22 mouse cellular contexts compared by ENCODE assay signal in genomic region chr10:128187181-128187605, GRCm38 (mm10). TPM values are rescaled to one million over a fixed set of nuclear protein-coding genes. Genes with fewer than 3 reads are reported as not detected.
DNase-seq lines count a peak whose midpoint lies in the region; ATAC-seq lines count a peak whose summit lies in the region.
"Had no signal": no experiment of that assay in that cellular context is flagged by ENCODE, and none has a peak within 500 bp of the region (broad histone marks: within the 10 kb centered on the region; RNA-seq: fewer than 3 reads in every experiment).

No protein-coding gene starts in this region.

- no peak overlapping the region for H3K9ac ChIP-seq in midbrain, embryonic 11.5 days (ENCODE audit: low read length)
- H3K9ac ChIP-seq in midbrain, embryonic 14.5 days (replicated peaks; ENCODE audit: low read length) = no peak overlapping the region
- H3K9ac ChIP-seq: hindbrain, embryonic 14.5 days had no signal

- no peaks in the 10 kb centered on the region for H3K27me3 ChIP-seq in midbrain, embryonic 11.5 days (ENCODE audit: control insufficient read depth, insufficient read depth, low read length)
- no peaks in the 10 kb centered on the region for H3K27me3 ChIP-seq in midbrain, embryonic 14.5 days (ENCODE audit: control insufficient read depth, insufficient read depth, low read length)

- H3K4me3 ChIP-seq in midbrain, embryonic 11.5 days (ENCODE audit: low read depth, low read length) = no peak overlapping the region
- H3K4me3 ChIP-seq in midbrain, embryonic 14.5 days (replicated peaks; ENCODE audit: low read depth, low read length) = no peak overlapping the region
- H3K4me3 ChIP-seq: forebrain, embryonic 10.5 days; midbrain, embryonic 10.5 days had no signal

- WGBS in midbrain, embryonic 11.5 days = 66% methylated on average over 5 of the region's 5 CpGs
- WGBS in midbrain, embryonic 14.5 days = 69% methylated on average over 5 of the region's 5 CpGs

- no peaks in the 10 kb centered on the region for H3K9me3 ChIP-seq in midbrain, embryonic 11.5 days (ENCODE audit: control insufficient read depth, low read length)
- H3K9me3 ChIP-seq in midbrain, embryonic 14.5 days (ENCODE audit: control insufficient read depth, low read length) = no peaks in the 10 kb centered on the region
- H3K9me3 ChIP-seq: forebrain, embryonic 10.5 days; midbrain, embryonic 10.5 days had no signal

- H3K4me1 ChIP-seq in midbrain, embryonic 11.5 days (ENCODE audit: control insufficient read depth, insufficient read depth, low read length) = no peaks in the 10 kb centered on the region
- no peaks in the 10 kb centered on the region for H3K4me1 ChIP-seq in midbrain, embryonic 14.5 days (ENCODE audit: control insufficient read depth, insufficient read depth, low read length)
- H3K4me1 ChIP-seq: forebrain, embryonic 10.5 days; midbrain, embryonic 10.5 days had no signal

- H3K27ac ChIP-seq in midbrain, embryonic 11.5 days (ENCODE audit: low read depth, low read length) = no peak overlapping the region
- H3K27ac ChIP-seq in midbrain, embryonic 14.5 days (replicated peaks; ENCODE audit: low read depth, low read length) = no peak overlapping the region
- H3K27ac ChIP-seq: forebrain, embryonic 10.5 days; hindbrain, embryonic 14.5 days; midbrain, embryonic 10.5 days had no signal

- DNase-seq in midbrain, embryonic 11.5 days (ENCODE audit: low spot score, missing footprints) = peak; percentile 81
- DNase-seq in midbrain, embryonic 14.5 days = no peak
- peak; percentile 98 for DNase-seq in R1 (ENCODE audit: low read depth, low spot score)
- peak; percentile 77 for DNase-seq in liver
- no peak for DNase-seq in cerebellum, adult 18-20 months
- DNase-seq in urinary bladder, adult 18-20 months (ENCODE audit: low spot score in 2 of 2) = no peak
- DNase-seq in T-cell, adult 2 months (ENCODE audit: low spot score) = no peak
- DNase-seq: cerebellum, adult 11-12 months; heart, postnatal 10 days; kidney, adult 8-10 months; lung, postnatal 14 days; retina, postnatal 1 day; thymus, postnatal 4 days had no signal

- no peaks in the 10 kb centered on the region for H3K36me3 ChIP-seq in midbrain, embryonic 11.5 days (ENCODE audit: control insufficient read depth, insufficient read depth, low read length)
- no peaks in the 10 kb centered on the region for H3K36me3 ChIP-seq in midbrain, embryonic 14.5 days (ENCODE audit: control insufficient read depth, insufficient read depth, low read length)
- H3K36me3 ChIP-seq: forebrain, embryonic 10.5 days; midbrain, embryonic 10.5 days had no signal

- ATAC-seq in midbrain, embryonic 11.5 days (ENCODE audit: low FRiP score) = no peak
- ATAC-seq in midbrain, embryonic 14.5 days (ENCODE audit: low FRiP score, low TSS enrichment) = no peak
- peak; percentile 89 for ATAC-seq in megakaryocyte-erythroid progenitor cell, adult 5-6 weeks (replicated peaks; ENCODE audit: low FRiP score, low TSS enrichment, poor library complexity, severe bottlenecking)

- no peak overlapping the region for H3K4me2 ChIP-seq in midbrain, embryonic 11.5 days
- H3K4me2 ChIP-seq in midbrain, embryonic 14.5 days (ENCODE audit: low read length) = no peak overlapping the region
- H3K4me2 ChIP-seq: hindbrain, embryonic 14.5 days had no signal

RNA-seq across cellular contexts. Expression of gene Gls2, which starts 7.1 kb away (rescaled TPM):
- 0.72 and 0.82 TPM in 2 replicates for polyA plus RNA-seq in midbrain, embryonic 11.5 days (2014; fragmentation: Nextera tagmentation; extraction: Ambion mirVana)
- polyA plus RNA-seq in midbrain, embryonic 14.5 days (2014; fragmentation: Nextera tagmentation; extraction: Ambion mirVana) = 0.70 and 1.3 TPM in 2 replicates
- total RNA-seq in megakaryocyte-erythroid progenitor cell, adult 5-6 weeks (2014; fragmentation: Nextera tagmentation) = 8.8 and 15.0 TPM in 2 replicates
- 9.1 and 16.7 TPM in 2 replicates for total RNA-seq in megakaryocyte-erythroid progenitor cell, adult 5-6 weeks (2017)
- total RNA-seq: granulocyte monocyte progenitor cell, adult 5-6 weeks; neutrophil, adult 5-6 weeks had no signal

RNA-seq across cellular contexts. Expression of gene Rbms2, which starts 7.1 kb away (rescaled TPM):
- 19.7 TPM in 2 replicates for polyA plus RNA-seq in midbrain, embryonic 11.5 days (2014; fragmentation: Nextera tagmentation; extraction: Ambion mirVana)
- polyA plus RNA-seq in midbrain, embryonic 14.5 days (2014; fragmentation: Nextera tagmentation; extraction: Ambion mirVana) = 5.0 and 7.1 TPM in 2 replicates
- total RNA-seq in megakaryocyte-erythroid progenitor cell, adult 5-6 weeks (2014; fragmentation: Nextera tagmentation) = 25.2 and 31.5 TPM in 2 replicates
- total RNA-seq in megakaryocyte-erythroid progenitor cell, adult 5-6 weeks (2017) = 9.1 and 10.9 TPM in 2 replicates

RNA-seq across cellular contexts. Expression of gene Spryd4, which starts 24.4 kb away (rescaled TPM):
- polyA plus RNA-seq in midbrain, embryonic 11.5 days (2014; fragmentation: Nextera tagmentation; extraction: Ambion mirVana) = 25.7 and 27.5 TPM in 2 replicates
- 15.1 and 16.8 TPM in 2 replicates for polyA plus RNA-seq in midbrain, embryonic 14.5 days (2014; fragmentation: Nextera tagmentation; extraction: Ambion mirVana)
- 37.3 and 44.4 TPM in 2 replicates for total RNA-seq in megakaryocyte-erythroid progenitor cell, adult 5-6 weeks (2014; fragmentation: Nextera tagmentation)
- 31.2 and 39.7 TPM in 2 replicates for total RNA-seq in megakaryocyte-erythroid progenitor cell, adult 5-6 weeks (2017)

RNA-seq across cellular contexts. Expression of gene Mip, which starts 38.4 kb away (rescaled TPM):
- 0.12 TPM in 1 of 2 replicates, not detected in the other for polyA plus RNA-seq in midbrain, embryonic 11.5 days (2014; fragmentation: Nextera tagmentation; extraction: Ambion mirVana)
- polyA plus RNA-seq in midbrain, embryonic 14.5 days (2014; fragmentation: Nextera tagmentation; extraction: Ambion mirVana) = 0.12 and 0.17 TPM in 2 replicates
- total RNA-seq in megakaryocyte-erythroid progenitor cell, adult 5-6 weeks (2014; fragmentation: Nextera tagmentation) = 0.74 TPM in 1 of 2 replicates, not detected in the other
- total RNA-seq in megakaryocyte-erythroid progenitor cell, adult 5-6 weeks (2017) = 1.6 TPM in 1 of 2 replicates, not detected in the other
- total RNA-seq: heart, postnatal 10 days; neutrophil, adult 5-6 weeks had no signal
- polyA plus RNA-seq: embryonic facial prominence, embryonic 11.5 days; large intestine, adult 2 months; testis, adult 2 months had no signal

RNA-seq across cellular contexts. Expression of gene Timeless, which starts 44.7 kb away (rescaled TPM):
- 48.1 and 52.5 TPM in 2 replicates for polyA plus RNA-seq in midbrain, embryonic 11.5 days (2014; fragmentation: Nextera tagmentation; extraction: Ambion mirVana)
- 13.5 and 19.5 TPM in 2 replicates for polyA plus RNA-seq in midbrain, embryonic 14.5 days (2014; fragmentation: Nextera tagmentation; extraction: Ambion mirVana)
- 104 and 125 TPM in 2 replicates for total RNA-seq in megakaryocyte-erythroid progenitor cell, adult 5-6 weeks (2014; fragmentation: Nextera tagmentation)
- 105 and 128 TPM in 2 replicates for total RNA-seq in megakaryocyte-erythroid progenitor cell, adult 5-6 weeks (2017)

Comparison
In these comparisons a context has a peak if more than half of its experiments do, and no peak if none do; other contexts are left out.
1. DNase-seq: peak in midbrain, embryonic 11.5 days (single experiment), R1 (single experiment) and liver (single experiment); none in midbrain, embryonic 14.5 days (single experiment), cerebellum, adult 18-20 months (0 of 2), urinary bladder, adult 18-20 months (0 of 2) and T-cell, adult 2 months (single experiment).